Mouse (Mus musculus): ENCODE data around the gene Atpif1. TPM values are rescaled to one million over a fixed set of nuclear protein-coding genes. Genes with fewer than 3 reads are reported as not detected.
"Not testable (repeated sequence)": the region's sequence is repeated elsewhere in the genome, so short reads cannot be mapped to it uniquely, and the experiment has no call there.

Gene Atpif1
- polyA plus RNA-seq, 1 experiment: 596 TPM

GRCm38 (mm10) chr4:132567361-132567779 is 33.9 kb upstream of the Atpif1 start:
- H3K36me3 ChIP-seq (ENCODE audit: control insufficient read depth, insufficient read depth): no peaks in the 10 kb centered on the region
- H3K79me3 ChIP-seq (ENCODE audit: low read depth): no peaks in the 10 kb centered on the region

GRCm38 (mm10) chr4:132565089-132565747 is 31.8 kb upstream of the Atpif1 start:
- Histone ChIP-seq H3K4me3 (ENCODE audit: insufficient read depth, poor library complexity, severe bottlenecking) (no peak overlapping the region), H3K36me3 (ENCODE audit: control insufficient read depth, insufficient read depth) (no peaks in the 10 kb centered on the region), H3K79me3 (ENCODE audit: low read depth) (no peaks in the 10 kb centered on the region), H3K79me2 (ENCODE audit: control insufficient read depth, insufficient read depth) (no peaks in the 10 kb centered on the region), H3ac (ENCODE audit: control insufficient read depth, insufficient read length, low read depth) (no peak overlapping the region), H3K27me3 (ENCODE audit: control insufficient read depth, insufficient read depth, insufficient read length) (no peaks in the 10 kb centered on the region)
- TF ChIP-seq USF1 (IDR thresholded peaks at IDR 0.05; ENCODE audit: low read depth) (no peak), MYOD1 (IDR thresholded peaks at IDR 0.05; ENCODE audit: control insufficient read depth, insufficient read length, low read depth) (no peak), CTCF (IDR thresholded peaks at IDR 0.05; ENCODE audit: control insufficient read depth, insufficient read depth, insufficient read length) (no peak), CEBPB (IDR thresholded peaks at IDR 0.05; ENCODE audit: low read depth) (no peak), FOSL1 (IDR thresholded peaks at IDR 0.05; ENCODE audit: insufficient read depth, low read length, poor library complexity, severe bottlenecking) (no peak), MYOG (IDR thresholded peaks at IDR 0.05; ENCODE audit: control insufficient read depth, extremely low read depth, insufficient read length) (no peak), MAX (IDR thresholded peaks at IDR 0.05) (no peak)

More at GRCm38 (mm10) chr4:132567361-132567779, 33.9 kb upstream of the Atpif1 start:
- Histone ChIP-seq H3K27me3 (ENCODE audit: control insufficient read depth, insufficient read depth, insufficient read length) (no peaks in the 10 kb centered on the region), H3K4me3 (ENCODE audit: insufficient read depth, poor library complexity, severe bottlenecking) (no peak overlapping the region), H3K79me2 (ENCODE audit: control insufficient read depth, insufficient read depth) (no peaks in the 10 kb centered on the region), H3ac (ENCODE audit: control insufficient read depth, insufficient read length, low read depth) (no peak overlapping the region)
- no peak for TF ChIP-seq FOSL1 (IDR thresholded peaks at IDR 0.05; ENCODE audit: insufficient read depth, low read length, poor library complexity, severe bottlenecking)
- no peak for TF ChIP-seq MYOG (IDR thresholded peaks at IDR 0.05; ENCODE audit: control insufficient read depth, extremely low read depth, insufficient read length)
- no peak for TF ChIP-seq MYOD1 (IDR thresholded peaks at IDR 0.05; ENCODE audit: control insufficient read depth, insufficient read length, low read depth)
- no peak for TF ChIP-seq USF1 (IDR thresholded peaks at IDR 0.05; ENCODE audit: low read depth)
- no peak for TF ChIP-seq CEBPB (IDR thresholded peaks at IDR 0.05; ENCODE audit: low read depth)
- TF ChIP-seq CTCF (IDR thresholded peaks at IDR 0.05; ENCODE audit: control insufficient read depth, insufficient read depth, insufficient read length): no peak
- no peak for TF ChIP-seq MAX (IDR thresholded peaks at IDR 0.05)

- Histone ChIP-seq H3K27me3 (ENCODE audit: control insufficient read depth, insufficient read depth, insufficient read length) (no peaks in the 10 kb centered on the region), H3K36me3 (ENCODE audit: control insufficient read depth, insufficient read depth) (no peaks in the 10 kb centered on the region), H3K79me2 (ENCODE audit: control insufficient read depth, insufficient read depth) (no peaks in the 10 kb centered on the region), H3K4me3 (ENCODE audit: insufficient read depth, poor library complexity, severe bottlenecking) (no peak within 1 kb of the TSS), H3K79me3 (ENCODE audit: low read depth) (no peaks in the 10 kb centered on the region), H3ac (ENCODE audit: control insufficient read depth, insufficient read length, low read depth) (no peak within 1 kb of the TSS)
- TF ChIP-seq MYOG (IDR thresholded peaks at IDR 0.05; ENCODE audit: control insufficient read depth, extremely low read depth, insufficient read length): no peak
- TF ChIP-seq FOSL1 (IDR thresholded peaks at IDR 0.05; ENCODE audit: insufficient read depth, low read length, poor library complexity, severe bottlenecking): no peak
Measured at GRCm38 (mm10) chr4:132563965-132564364, 30.5 kb upstream of the Atpif1 start, which contains the start of gene Ptafr. Gene Ptafr (plus strand): TSS chr4:132564067.

GRCm38 (mm10) chr4:132563261-132563660 is 29.8 kb upstream of the Atpif1 start:
- TF ChIP-seq CTCF (IDR thresholded peaks at IDR 0.05; ENCODE audit: control insufficient read depth, insufficient read depth, insufficient read length) (no peak), MYOG (IDR thresholded peaks at IDR 0.05; ENCODE audit: control insufficient read depth, extremely low read depth, insufficient read length) (no peak), FOSL1 (IDR thresholded peaks at IDR 0.05; ENCODE audit: insufficient read depth, low read length, poor library complexity, severe bottlenecking) (no peak), CEBPB (IDR thresholded peaks at IDR 0.05; ENCODE audit: low read depth) (no peak), MAX (IDR thresholded peaks at IDR 0.05) (no peak), USF1 (IDR thresholded peaks at IDR 0.05; ENCODE audit: low read depth) (no peak), MYOD1 (IDR thresholded peaks at IDR 0.05; ENCODE audit: control insufficient read depth, insufficient read length, low read depth) (no peak)

GRCm38 (mm10) chr4:132555550-132555949 is 22.1 kb upstream of the Atpif1 start:
- not testable (repeated sequence) for H3K27me3 ChIP-seq (ENCODE audit: control insufficient read depth, insufficient read depth, insufficient read length); H3K4me3 ChIP-seq (ENCODE audit: insufficient read depth, poor library complexity, severe bottlenecking); H3ac ChIP-seq (ENCODE audit: control insufficient read depth, insufficient read length, low read depth); H3K79me3 ChIP-seq (ENCODE audit: low read depth); H3K79me2 ChIP-seq (ENCODE audit: control insufficient read depth, insufficient read depth)
- peaks cover 37% of the 10 kb centered on the region for H3K36me3 ChIP-seq (ENCODE audit: control insufficient read depth, insufficient read depth)

More at GRCm38 (mm10) chr4:132563261-132563660, 29.8 kb upstream of the Atpif1 start:
- H3K4me3 ChIP-seq (ENCODE audit: insufficient read depth, poor library complexity, severe bottlenecking): no peak overlapping the region
- no peaks in the 10 kb centered on the region for H3K79me2 ChIP-seq (ENCODE audit: control insufficient read depth, insufficient read depth)
- H3ac ChIP-seq (ENCODE audit: control insufficient read depth, insufficient read length, low read depth): no peak overlapping the region
- H3K27me3 ChIP-seq (ENCODE audit: control insufficient read depth, insufficient read depth, insufficient read length): no peaks in the 10 kb centered on the region
- H3K36me3 ChIP-seq (ENCODE audit: control insufficient read depth, insufficient read depth): no peaks in the 10 kb centered on the region
- no peaks in the 10 kb centered on the region for H3K79me3 ChIP-seq (ENCODE audit: low read depth)

GRCm38 (mm10) chr4:132554653-132555052 is 21.2 kb upstream of the Atpif1 start:
- H3ac ChIP-seq (ENCODE audit: control insufficient read depth, insufficient read length, low read depth): no peak overlapping the region
- no peak overlapping the region for H3K4me3 ChIP-seq (ENCODE audit: insufficient read depth, poor library complexity, severe bottlenecking)
- H3K79me2 ChIP-seq (ENCODE audit: control insufficient read depth, insufficient read depth): no peaks in the 10 kb centered on the region
- H3K36me3 ChIP-seq (ENCODE audit: control insufficient read depth, insufficient read depth): peaks cover 44% of the 10 kb centered on the region
- TF ChIP-seq CEBPB (IDR thresholded peaks at IDR 0.05; ENCODE audit: low read depth): no peak
- no peak for TF ChIP-seq FOSL1 (IDR thresholded peaks at IDR 0.05; ENCODE audit: insufficient read depth, low read length, poor library complexity, severe bottlenecking)
- no peaks in the 10 kb centered on the region for H3K27me3 ChIP-seq (ENCODE audit: control insufficient read depth, insufficient read depth, insufficient read length)
- H3K79me3 ChIP-seq (ENCODE audit: low read depth): no peaks in the 10 kb centered on the region

Data from C2C12 (cell line).